ENCODE assay signal across 9 mouse cellular contexts in genomic region chr17:28515431-28516341, GRCm38 (mm10). TPM values are rescaled to one million over a fixed set of nuclear protein-coding genes. Genes with fewer than 3 reads are reported as not detected.
DNase-seq lines count a peak whose midpoint lies in the region; ATAC-seq lines count a peak whose summit lies in the region.
"Had no signal": no experiment of that assay in that cellular context is flagged by ENCODE, and none has a peak within 500 bp of the region (broad histone marks: within the 10 kb centered on the region; RNA-seq: fewer than 3 reads in every experiment).

No protein-coding gene starts in this region.

- no peak overlapping the region for H3K27ac ChIP-seq in heart, embryonic 13.5 days (replicated peaks)
- H3K27ac ChIP-seq in midbrain, embryonic 10.5 days (replicated peaks), result no peak overlapping the region
- no peak overlapping the region for H3K27ac ChIP-seq in midbrain, embryonic 15.5 days
- H3K27ac ChIP-seq: liver, embryonic 13.5 days had no signal

- no peaks in the 10 kb centered on the region for H3K9me3 ChIP-seq in heart, embryonic 13.5 days
- peaks cover 8% of the 10 kb centered on the region; the same call in 1 of the 2 replicates for H3K9me3 ChIP-seq in midbrain, embryonic 10.5 days (replicated peaks)
- H3K9me3 ChIP-seq in midbrain, embryonic 15.5 days, result no peaks in the 10 kb centered on the region
- H3K9me3 ChIP-seq: liver, embryonic 13.5 days had no signal

- H3K9ac ChIP-seq in heart, embryonic 13.5 days, result peak overlapping the region; percentile 28; the same call in 1 of the 2 replicates
- no peak overlapping the region for H3K9ac ChIP-seq in midbrain, embryonic 15.5 days
- H3K9ac ChIP-seq: liver, embryonic 13.5 days had no signal

- no peak overlapping the region for H3K4me2 ChIP-seq in heart, embryonic 13.5 days
- no peak overlapping the region for H3K4me2 ChIP-seq in midbrain, embryonic 15.5 days
- H3K4me2 ChIP-seq: liver, embryonic 13.5 days had no signal

- no peak overlapping the region for H3K4me3 ChIP-seq in heart, embryonic 13.5 days
- H3K4me3 ChIP-seq in midbrain, embryonic 10.5 days, result no peak overlapping the region
- no peak overlapping the region for H3K4me3 ChIP-seq in midbrain, embryonic 15.5 days
- H3K4me3 ChIP-seq: liver, embryonic 13.5 days had no signal

- H3K4me1 ChIP-seq in heart, embryonic 13.5 days, result peaks cover 38% of the 10 kb centered on the region
- H3K4me1 ChIP-seq in midbrain, embryonic 10.5 days, result peaks cover 70% of the 10 kb centered on the region
- peaks cover 23% of the 10 kb centered on the region for H3K4me1 ChIP-seq in midbrain, embryonic 15.5 days

- WGBS in heart, embryonic 13.5 days, result 52% methylated on average over 10 of the region's 10 CpGs
- WGBS in midbrain, embryonic 10.5 days, result 73% methylated on average over 10 of the region's 10 CpGs
- 72% methylated on average over 10 of the region's 10 CpGs for WGBS in midbrain, embryonic 15.5 days

- no peak for ATAC-seq in heart, embryonic 13.5 days (ENCODE audit: extremely low read depth, insufficient number of reproducible peaks, low FRiP score, low TSS enrichment)
- ATAC-seq in midbrain, embryonic 15.5 days (replicated peaks), result no peak

- peak; percentile 84 to 91 for DNase-seq in adrenal gland, adult (ENCODE audit: inconsistent age in 2 of 2, low spot score in 1 of 2)
- DNase-seq in adrenal gland, postnatal 4 days (ENCODE audit: low spot score in 2 of 2), result no peak
- DNase-seq in 3134 (ENCODE audit: extremely low read depth, insufficient read length, low spot score), result peak; percentile 72
- DNase-seq in lung, postnatal 4 days, result peak; percentile 21 to 51
- no peak for DNase-seq in cerebellum, postnatal 36 days
- no peak for DNase-seq in midbrain, embryonic 10.5 days (ENCODE audit: low spot score)
- DNase-seq: liver, embryonic 13.5 days had no signal

- H3K27me3 ChIP-seq in heart, embryonic 13.5 days (replicated peaks), result peaks cover 43% of the 10 kb centered on the region
- H3K27me3 ChIP-seq in midbrain, embryonic 10.5 days (ENCODE audit: low read depth, poor library complexity, severe bottlenecking), result peaks cover 80% of the 10 kb centered on the region
- peaks cover 20% of the 10 kb centered on the region; the same call in 1 of the 2 replicates for H3K27me3 ChIP-seq in midbrain, embryonic 15.5 days (replicated peaks)

- H3K36me3 ChIP-seq in heart, embryonic 13.5 days, result no peaks in the 10 kb centered on the region
- H3K36me3 ChIP-seq in midbrain, embryonic 10.5 days, result no peaks in the 10 kb centered on the region
- H3K36me3 ChIP-seq in midbrain, embryonic 15.5 days (replicated peaks), result no peaks in the 10 kb centered on the region
- H3K36me3 ChIP-seq: liver, embryonic 13.5 days had no signal

RNA-seq across cellular contexts. Expression of gene Fkbp5, which starts 1.6 kb away (rescaled TPM):
- total RNA-seq in adrenal gland, postnatal 4 days (2021), result 100 to 1,000 TPM in 1 of 2 experiments, 10 to 100 TPM in 1; 95.8 to 104 TPM
- polyA plus RNA-seq in heart, embryonic 13.5 days (2015; fragmentation: Nextera tagmentation; extraction: Ambion mirVana), result 11.8 and 12.1 TPM in 2 replicates
- polyA plus RNA-seq in midbrain, embryonic 10.5 days (2016; fragmentation: Nextera tagmentation; extraction: Ambion mirVana), result 28.9 and 31.9 TPM in 2 replicates
- polyA plus RNA-seq in midbrain, embryonic 15.5 days (2015; fragmentation: Nextera tagmentation; extraction: Ambion mirVana), result 37.3 and 39.8 TPM in 2 replicates

RNA-seq across cellular contexts. Expression of gene Armc12, which starts 14.9 kb away (rescaled TPM):
- total RNA-seq in adrenal gland, postnatal 4 days (2021), result under 1 TPM in 1 of 2 experiments, not detected in 1; 0.22 TPM
- not detected in 2 replicates for polyA plus RNA-seq in heart, embryonic 13.5 days (2015; fragmentation: Nextera tagmentation; extraction: Ambion mirVana)
- not detected in 2 replicates for polyA plus RNA-seq in midbrain, embryonic 10.5 days (2016; fragmentation: Nextera tagmentation; extraction: Ambion mirVana)
- polyA plus RNA-seq in midbrain, embryonic 15.5 days (2015; fragmentation: Nextera tagmentation; extraction: Ambion mirVana), result not detected in 2 replicates
- polyA plus RNA-seq: liver, embryonic 13.5 days had no signal

RNA-seq across cellular contexts. Expression of gene Clpsl2, which starts 33.5 kb away (rescaled TPM):
- total RNA-seq in adrenal gland, postnatal 4 days (2021), result not detected
- not detected in 2 replicates for polyA plus RNA-seq in heart, embryonic 13.5 days (2015; fragmentation: Nextera tagmentation; extraction: Ambion mirVana)
- polyA plus RNA-seq in midbrain, embryonic 10.5 days (2016; fragmentation: Nextera tagmentation; extraction: Ambion mirVana), result not detected in 2 replicates
- polyA plus RNA-seq in midbrain, embryonic 15.5 days (2015; fragmentation: Nextera tagmentation; extraction: Ambion mirVana), result not detected in 2 replicates
- polyA plus RNA-seq: liver, embryonic 13.5 days had no signal

RNA-seq across cellular contexts. Expression of gene Clps, which starts 44.9 kb away (rescaled TPM):
- total RNA-seq in adrenal gland, postnatal 4 days (2021), result 1,000 to 10,000 TPM in 1 of 2 experiments, under 1 TPM in 1; 0.56 to 1,299 TPM
- 0.25 and 2.0 TPM in 2 replicates for polyA plus RNA-seq in heart, embryonic 13.5 days (2015; fragmentation: Nextera tagmentation; extraction: Ambion mirVana)
- polyA plus RNA-seq in midbrain, embryonic 10.5 days (2016; fragmentation: Nextera tagmentation; extraction: Ambion mirVana), result not detected in 2 replicates
- 0.36 TPM in 1 of 2 replicates, not detected in the other for polyA plus RNA-seq in midbrain, embryonic 15.5 days (2015; fragmentation: Nextera tagmentation; extraction: Ambion mirVana)

RNA-seq across cellular contexts. Expression of gene Lhfpl5, which starts 59.8 kb away (rescaled TPM):
- 1 to 10 TPM; 2.5 to 3.2 TPM for total RNA-seq in adrenal gland, postnatal 4 days (2021)
- polyA plus RNA-seq in heart, embryonic 13.5 days (2015; fragmentation: Nextera tagmentation; extraction: Ambion mirVana), result 0.22 and 0.43 TPM in 2 replicates
- 1.2 and 1.5 TPM in 2 replicates for polyA plus RNA-seq in midbrain, embryonic 10.5 days (2016; fragmentation: Nextera tagmentation; extraction: Ambion mirVana)
- 11.3 and 11.4 TPM in 2 replicates for polyA plus RNA-seq in midbrain, embryonic 15.5 days (2015; fragmentation: Nextera tagmentation; extraction: Ambion mirVana)
- polyA plus RNA-seq: liver, embryonic 13.5 days had no signal

Comparison
In these comparisons a context has a peak if more than half of its experiments do, and no peak if none do; other contexts are left out.
1. DNase-seq: peak in adrenal gland, adult (2 of 2), 3134 (single experiment) and lung, postnatal 4 days (2 of 2); none in adrenal gland, postnatal 4 days (0 of 2), cerebellum, postnatal 36 days (0 of 2) and midbrain, embryonic 10.5 days (single experiment).